Mouse (Mus musculus): ENCODE data around the gene Cd59b.
"Not testable (repeated sequence)": the region's sequence is repeated elsewhere in the genome, so short reads cannot be mapped to it uniquely, and the experiment has no call there.

Cd59b gene

DNA sequence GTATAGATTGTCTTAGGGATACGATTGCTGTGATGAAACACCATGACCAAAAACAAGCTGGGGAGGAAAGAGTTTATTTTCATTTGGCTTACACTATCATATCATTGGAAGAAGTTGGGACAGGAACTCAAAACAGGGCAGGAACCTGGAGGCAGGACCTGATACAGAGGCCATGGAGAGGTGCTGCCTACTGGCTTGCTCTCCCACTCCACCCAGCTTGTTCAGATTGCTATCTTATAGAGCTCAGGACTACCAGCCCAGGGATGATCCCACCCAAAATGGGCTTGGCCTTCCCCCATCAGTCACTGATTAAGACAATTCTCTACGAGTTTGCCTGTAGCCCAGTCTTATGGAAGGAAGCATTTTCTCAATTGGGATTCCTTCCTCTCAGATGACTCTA is 5.5 kb upstream of the Cd59b start:
- no peak for DNase-seq (ENCODE audit: extremely low read depth, low read depth, low spot score)

DNA sequence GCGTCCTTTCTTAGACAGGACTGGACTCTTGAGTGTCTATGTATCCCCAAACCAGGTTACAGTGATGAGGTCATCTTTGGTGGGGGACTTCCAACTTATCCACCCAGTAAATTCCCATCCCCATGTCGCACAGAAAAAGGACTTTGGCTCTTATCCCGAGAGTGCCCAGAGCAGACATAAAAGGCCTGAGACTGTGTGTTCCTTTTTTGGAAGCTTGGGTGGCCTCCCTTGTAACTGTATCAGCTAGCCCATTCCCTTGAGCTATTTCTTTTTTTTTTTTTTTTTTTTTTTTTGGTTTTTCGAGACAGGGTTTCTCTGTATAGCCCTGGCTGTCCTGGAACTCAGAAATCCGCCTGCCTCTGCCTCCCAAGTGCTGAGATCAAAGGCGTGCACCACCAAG is 4.1 kb upstream of the Cd59b start, which contains the start of gene Gm10912:
Gm10912 (plus strand) TSS at position 301 of the 400 bp plus-strand sequence.
- not testable (repeated sequence) for DNase-seq (ENCODE audit: extremely low read depth, low read depth, low spot score)

DNA sequence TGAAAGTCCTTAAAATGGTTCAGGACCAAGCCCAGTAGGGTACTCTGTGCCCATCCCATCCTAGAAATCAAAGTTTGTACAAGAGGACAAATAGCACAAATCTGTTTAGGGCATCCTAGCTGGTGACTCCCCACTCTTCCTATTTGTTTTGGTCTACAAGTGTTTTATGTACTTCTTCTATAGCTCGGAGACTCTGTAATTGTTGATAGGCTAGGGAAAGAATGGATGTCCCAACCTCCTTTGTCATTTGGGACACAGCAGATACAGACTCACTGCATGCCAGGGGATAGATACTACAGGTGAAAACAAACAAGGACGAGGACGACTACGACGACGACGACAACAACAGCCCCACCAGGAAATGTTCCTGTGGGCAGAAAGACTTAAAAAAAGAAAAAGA is 1.2 kb upstream of the Cd59b start, which contains the start of gene Gm10799:
Gm10799 (minus strand) TSS at position 101 of the 400 bp plus-strand sequence.
- DNase-seq (ENCODE audit: extremely low read depth, low read depth, low spot score) = not testable (repeated sequence)

GRCm38 (mm10) chr2:104078285-104078684 is 8.6 kb downstream of the Cd59b start:
- DNase-seq (ENCODE audit: extremely low read depth, low read depth, low spot score) = not testable (repeated sequence)

DNA sequence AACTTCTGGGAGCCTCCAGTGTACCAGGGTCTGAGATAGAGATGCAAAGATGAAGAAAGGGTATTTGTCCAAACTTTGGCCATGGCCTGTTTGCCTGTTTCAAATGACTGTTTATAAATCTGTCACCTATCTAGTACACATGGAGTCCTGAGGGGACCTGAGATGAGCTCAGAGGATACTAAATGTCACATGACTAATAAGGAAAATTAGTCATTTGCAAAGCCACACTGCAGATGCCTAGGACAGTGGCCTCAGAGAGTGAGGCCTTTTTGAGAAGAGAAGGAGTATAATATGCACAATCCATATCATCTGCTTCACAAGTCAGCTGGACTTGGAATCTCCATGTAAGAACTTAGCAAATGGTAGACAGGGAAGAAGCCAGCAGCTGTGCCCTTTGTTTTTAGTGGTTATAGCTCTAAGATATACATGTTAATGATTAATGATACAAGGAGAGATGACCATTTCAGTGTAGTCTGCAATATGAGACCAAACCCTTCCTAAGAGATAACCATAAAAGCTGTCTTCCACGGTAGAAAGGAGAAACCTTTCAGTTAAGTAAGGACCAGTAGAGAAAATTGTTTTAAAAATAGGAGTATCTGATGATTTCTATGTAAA is 11.9 kb downstream of the Cd59b start:
- DNase-seq (ENCODE audit: extremely low read depth, low read depth, low spot score) = not testable (repeated sequence)

GRCm38 (mm10) chr2:104082474-104082873 is 12.8 kb downstream of the Cd59b start:
- no peak for DNase-seq (ENCODE audit: extremely low read depth, low read depth, low spot score)

GRCm38 (mm10) chr2:104084027-104084426 is 14.4 kb downstream of the Cd59b start:
- not testable (repeated sequence) for DNase-seq (ENCODE audit: extremely low read depth, low read depth, low spot score)

GRCm38 (mm10) chr2:104087562-104087961 is 17.9 kb downstream of the Cd59b start:
- not testable (repeated sequence) for DNase-seq (ENCODE audit: extremely low read depth, low read depth, low spot score)

- no peak for DNase-seq (ENCODE audit: extremely low read depth, low read depth, low spot score)
Measured at GRCm38 (mm10) chr2:104093305-104093704, 23.7 kb downstream of the Cd59b start.

DNA sequence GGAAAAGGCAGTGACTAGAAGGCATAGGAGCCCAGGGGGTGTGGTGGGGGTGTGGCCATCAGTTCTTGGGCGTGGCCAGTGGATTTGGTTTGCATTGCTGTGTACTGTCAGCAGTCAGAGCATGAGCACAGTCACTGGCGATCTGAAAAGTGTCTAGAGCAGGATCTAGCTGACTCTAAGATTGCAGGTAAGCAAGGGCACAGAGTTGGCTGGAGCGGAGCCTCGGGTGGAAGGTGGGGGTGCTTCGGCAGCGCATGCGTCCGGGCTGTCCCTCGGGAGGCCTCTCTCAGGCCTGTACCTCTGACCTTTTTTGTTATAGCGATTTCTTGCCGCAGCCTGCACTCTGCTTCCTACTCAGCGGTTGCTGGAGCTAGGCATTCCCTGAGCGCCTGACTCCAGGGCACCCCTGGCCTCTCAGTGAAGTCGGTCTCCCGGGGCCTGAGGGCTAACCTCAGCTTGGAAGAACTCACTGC is 26.1 kb downstream of the Cd59b start, which contains the start of gene Cd59a:
Cd59a (plus strand) TSS at position 61 of the 473 bp plus-strand sequence.
- no peak for DNase-seq (ENCODE audit: extremely low read depth, low read depth, low spot score)

GRCm38 (mm10) chr2:104096256-104096655 is 26.6 kb downstream of the Cd59b start:
- DNase-seq (ENCODE audit: extremely low read depth, low read depth, low spot score) = no peak

- not testable (repeated sequence) for DNase-seq (ENCODE audit: extremely low read depth, low read depth, low spot score)
Measured at GRCm38 (mm10) chr2:104096796-104097195, 27.1 kb downstream of the Cd59b start.

GRCm38 (mm10) chr2:104097396-104097795 is 27.7 kb downstream of the Cd59b start:
- not testable (repeated sequence) for DNase-seq (ENCODE audit: extremely low read depth, low read depth, low spot score)

DNA sequence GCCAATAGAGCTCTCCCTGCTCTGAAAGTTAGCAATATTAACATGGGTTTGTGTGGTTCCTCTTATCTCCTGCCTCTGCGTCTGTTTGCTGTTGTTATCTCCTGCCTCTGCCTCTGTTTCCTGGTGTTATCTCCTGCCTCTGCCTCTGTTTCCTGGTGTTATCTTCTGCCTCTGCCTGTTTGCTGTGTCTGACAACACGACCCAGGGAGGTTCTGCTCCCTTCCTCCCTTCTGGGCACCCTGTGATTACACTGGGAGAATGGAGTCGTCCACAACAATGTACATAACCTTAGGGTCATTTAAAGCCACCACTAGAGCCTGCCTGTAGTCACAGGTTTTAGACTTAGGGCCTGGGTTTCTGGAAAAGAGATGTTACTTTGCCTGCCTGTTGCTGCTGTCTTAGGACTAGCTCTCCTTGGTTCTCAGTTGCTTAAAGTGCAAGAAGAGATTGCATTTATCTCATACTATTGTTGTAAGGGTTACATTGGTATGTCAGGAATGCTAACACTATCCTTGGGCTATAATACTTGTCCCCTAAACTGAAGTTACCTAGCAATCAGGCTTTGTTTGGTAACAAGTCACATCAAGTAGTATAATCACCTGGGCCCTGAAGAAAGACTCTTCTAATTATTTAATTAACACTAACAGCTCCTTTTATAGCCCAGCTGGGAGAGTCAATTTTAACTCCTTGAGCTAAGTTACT is 29.0 kb downstream of the Cd59b start:
- DNase-seq (ENCODE audit: extremely low read depth, low read depth, low spot score) = no peak

DNA sequence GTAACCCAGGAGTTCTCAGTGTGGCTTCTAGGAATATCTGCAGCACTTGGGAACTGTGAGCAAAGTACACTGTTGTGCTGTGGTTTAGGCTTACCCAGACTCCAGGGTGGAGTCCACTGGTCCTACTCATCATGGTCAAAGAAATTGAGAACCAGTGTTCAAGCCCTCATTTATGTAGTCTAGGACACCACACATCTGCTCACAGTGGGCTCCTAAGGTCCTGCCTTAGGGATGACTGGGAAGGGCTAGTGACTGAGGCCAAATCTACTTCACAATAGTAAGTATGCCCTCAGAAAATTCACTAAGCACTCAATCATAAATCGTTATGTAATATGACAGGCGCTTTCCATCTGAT is 29.6 kb downstream of the Cd59b start:
- no peak for DNase-seq (ENCODE audit: extremely low read depth, low read depth, low spot score)

DNA sequence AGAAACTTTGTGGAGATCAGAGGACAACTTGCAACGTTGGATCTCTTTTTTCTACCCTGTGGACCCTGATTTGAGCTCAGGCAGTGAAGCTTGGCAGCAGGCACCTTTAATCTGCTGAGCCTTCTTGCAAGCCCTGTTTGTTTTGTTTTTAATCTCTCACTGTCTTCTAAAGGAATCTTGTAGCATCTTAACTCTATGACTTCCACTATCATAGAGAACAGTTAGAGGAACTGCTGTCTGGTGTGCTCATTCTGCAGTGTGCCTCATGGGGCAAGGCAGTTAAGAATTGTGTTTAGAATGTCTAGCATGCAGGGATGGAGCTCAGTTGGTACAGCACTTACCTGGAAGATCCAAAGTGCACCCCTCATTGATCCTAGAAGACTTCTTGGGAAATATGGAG is 30.3 kb downstream of the Cd59b start:
- no peak for DNase-seq (ENCODE audit: extremely low read depth, low read depth, low spot score)

- DNase-seq (ENCODE audit: extremely low read depth, low read depth, low spot score) = no peak
Measured at GRCm38 (mm10) chr2:104104800-104105199, 35.2 kb downstream of the Cd59b start.

GRCm38 (mm10) chr2:104109021-104109420 is 39.4 kb downstream of the Cd59b start:
- DNase-seq (ENCODE audit: extremely low read depth, low read depth, low spot score) = not testable (repeated sequence)

GRCm38 (mm10) chr2:104109528-104109927 is 39.9 kb downstream of the Cd59b start:
- DNase-seq (ENCODE audit: extremely low read depth, low read depth, low spot score) = no peak

- no peak for DNase-seq (ENCODE audit: extremely low read depth, low read depth, low spot score)
Measured at GRCm38 (mm10) chr2:104110031-104110430, 40.4 kb downstream of the Cd59b start.

DNA sequence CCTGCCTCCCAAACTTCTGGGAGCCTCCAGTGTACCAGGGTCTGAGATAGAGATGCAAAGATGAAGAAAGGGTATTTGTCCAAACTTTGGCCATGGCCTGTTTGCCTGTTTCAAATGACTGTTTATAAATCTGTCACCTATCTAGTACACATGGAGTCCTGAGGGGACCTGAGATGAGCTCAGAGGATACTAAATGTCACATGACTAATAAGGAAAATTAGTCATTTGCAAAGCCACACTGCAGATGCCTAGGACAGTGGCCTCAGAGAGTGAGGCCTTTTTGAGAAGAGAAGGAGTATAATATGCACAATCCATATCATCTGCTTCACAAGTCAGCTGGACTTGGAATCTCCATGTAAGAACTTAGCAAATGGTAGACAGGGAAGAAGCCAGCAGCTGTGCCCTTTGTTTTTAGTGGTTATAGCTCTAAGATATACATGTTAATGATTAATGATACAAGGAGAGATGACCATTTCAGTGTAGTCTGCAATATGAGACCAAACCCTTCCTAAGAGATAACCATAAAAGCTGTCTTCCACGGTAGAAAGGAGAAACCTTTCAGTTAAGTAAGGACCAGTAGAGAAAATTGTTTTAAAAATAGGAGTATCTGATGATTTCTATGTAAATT is 41.6 kb downstream of the Cd59b start:
- not testable (repeated sequence) for DNase-seq (ENCODE audit: extremely low read depth, low read depth, low spot score)

- DNase-seq (ENCODE audit: extremely low read depth, low read depth, low spot score) = not testable (repeated sequence)
Measured at GRCm38 (mm10) chr2:104113563-104113962, 43.9 kb downstream of the Cd59b start.

Measured in fat pad, adult 2 months (tissue).